Mouse (Mus musculus) adrenal gland, postnatal 36 days (tissue): ENCODE measurements at regions not wholly inside any gene's neighbourhood (a gene's known extent, or its start where the extent isn't known, plus 50 kb on each side); places are given as distances from the start of the nearest gene placed in this dataset.

Experiments used
- DNase-seq, 2 experiments: peaks; one replicate each; pipeline ENCODE4 v3.0.0; 2021; ENCODE audit warnings: mixed read lengths in 1 of 2

GRCm38 (mm10) chr1:137750894-137751293 lies 424.6 kb downstream of the Ptprc start:
- no peak for DNase-seq

GRCm38 (mm10) chr1:137746129-137746528 lies 429.4 kb downstream of the Ptprc start:
- no peak for DNase-seq

- DNase-seq = no peak
Measured at GRCm38 (mm10) chr1:137738157-137738851, 437.2 kb downstream of the Ptprc start.

- DNase-seq = no peak
Measured at GRCm38 (mm10) chr1:137703882-137704281, 471.6 kb downstream of the Ptprc start.

- no peak for DNase-seq
Measured at GRCm38 (mm10) chr1:137698876-137699275, 476.6 kb downstream of the Ptprc start.

- no peak for DNase-seq
Measured at GRCm38 (mm10) chr1:137697289-137697688, 478.2 kb downstream of the Ptprc start.

- DNase-seq = no peak
Measured at GRCm38 (mm10) chr1:137696796-137697195, 478.7 kb downstream of the Ptprc start.

GRCm38 (mm10) chr1:137695751-137696150 lies 479.8 kb downstream of the Ptprc start:
- DNase-seq = no peak

- no peak for DNase-seq
Measured at GRCm38 (mm10) chr1:137692525-137692924, 483.0 kb downstream of the Ptprc start.

GRCm38 (mm10) chr1:137690860-137691595 lies 484.5 kb downstream of the Ptprc start:
- DNase-seq = no peak

GRCm38 (mm10) chr1:137670650-137671049 lies 504.9 kb downstream of the Ptprc start:
- no peak for DNase-seq

- DNase-seq = no peak
Measured at GRCm38 (mm10) chr1:137669849-137670248, 505.7 kb downstream of the Ptprc start.

GRCm38 (mm10) chr1:137658141-137658540 lies 517.4 kb downstream of the Ptprc start:
- DNase-seq = no peak

GRCm38 (mm10) chr1:137656900-137657458 lies 518.5 kb downstream of the Ptprc start:
- DNase-seq = peak; percentile 60 to 70

- no peak for DNase-seq
Measured at GRCm38 (mm10) chr1:137654171-137654570, 521.3 kb downstream of the Ptprc start.

GRCm38 (mm10) chr1:137653495-137653894 lies 522.0 kb downstream of the Ptprc start:
- peak; percentile 12 to 29 for DNase-seq

- no peak for DNase-seq
Measured at GRCm38 (mm10) chr1:137650629-137651028, 524.9 kb downstream of the Ptprc start.

GRCm38 (mm10) chr1:137650082-137650481 lies 525.4 kb downstream of the Ptprc start:
- no peak for DNase-seq

- DNase-seq = no peak
Measured at GRCm38 (mm10) chr1:137648832-137649231, 526.7 kb downstream of the Ptprc start.

GRCm38 (mm10) chr1:137644601-137645040 lies 530.9 kb downstream of the Ptprc start:
- DNase-seq = peak in 1 of 2 experiments; percentile 8

- DNase-seq = no peak
Measured at GRCm38 (mm10) chr1:137643508-137643907, 532.0 kb downstream of the Ptprc start.

- DNase-seq = no peak
Measured at GRCm38 (mm10) chr1:137640848-137641247, 534.7 kb downstream of the Ptprc start.

- DNase-seq = no peak
Measured at GRCm38 (mm10) chr1:137636947-137637346, 538.6 kb downstream of the Ptprc start.
